Mouse (Mus musculus): ENCODE measurements around the gene Cd83.

GRCm38 (mm10) chr13:43817461-43817860, 32.9 kb downstream of the Cd83 start:
- TF ChIP-seq GATA1 (IDR thresholded peaks at IDR 0.05; ENCODE audit: borderline replicate concordance, low read length): no peak
- no peak for TF ChIP-seq FLI1 (IDR thresholded peaks at IDR 0.05; ENCODE audit: low read length)

Measured in megakaryocyte, embryonic 14.5 days (primary cell).